Mouse (Mus musculus) lung, embryonic 14.5 days (tissue): Measurements from ENCODE around the gene Psma2. TPM values are rescaled to one million over a fixed set of nuclear protein-coding genes. Genes with fewer than 3 reads are reported as not detected.

Source experiments
- ATAC-seq: fragments of 200-750 bp; cut with Nextera tagmentation; 2 replicates; pipeline ENCODE4 v1.8.0; 2017; ENCODE audit warnings: mild to moderate bottlenecking, moderate TSS enrichment, moderate library complexity; ENCODE audit not compliant: insufficient read depth
- DNase-seq: peaks from one replicate; pipeline ENCODE4 v3.0.0-alpha.2; 2015
- H3K27ac ChIP-seq: fragments of 300-500 bp; sonication (generic); 2 replicates; pipeline ENCODE4 v1.5.1; 2014; ENCODE audit warnings: low read depth, mild to moderate bottlenecking, moderate library complexity
- H3K27me3 ChIP-seq: fragments of 300-500 bp; sonication (generic); 2 replicates; pipeline ENCODE4 v1.6.1; 2014; ENCODE audit warnings: low read length, control low read depth; ENCODE audit not compliant: insufficient read depth
- H3K36me3 ChIP-seq: fragments of 300-500 bp; sonication (generic); 2 replicates; pipeline ENCODE4 v1.6.1; 2014; ENCODE audit warnings: control low read depth; ENCODE audit not compliant: insufficient read depth
- H3K4me1 ChIP-seq: fragments of 300-500 bp; sonication (generic); 2 replicates; pipeline ENCODE4 v1.6.1; 2014; ENCODE audit warnings: antibody characterized with exemption, control low read depth; ENCODE audit not compliant: insufficient read depth
- H3K4me2 ChIP-seq: fragments of 300-500 bp; sonication (generic); 2 replicates; pipeline ENCODE4 v1.6.1; 2014; ENCODE audit warnings: mild to moderate bottlenecking
- H3K4me3 ChIP-seq: fragments of 300-500 bp; sonication (generic); 2 replicates; pipeline ENCODE4 v1.5.1; 2014; ENCODE audit warnings: low read depth, low read length
- H3K9ac ChIP-seq: fragments of 300-500 bp; sonication (generic); 2 replicates; pipeline ENCODE4 v1.6.1; 2014
- H3K9me3 ChIP-seq: fragments of 300-500 bp; sonication (generic); 2 replicates; pipeline ENCODE4 v1.6.1; 2016; ENCODE audit warnings: low read depth, low read length, control low read depth
- CTCF ChIP-seq: IDR thresholded peaks from 2 replicates; pipeline ENCODE4 v1.5.1; 2016; ENCODE audit warnings: antibody characterized with exemption, low read depth
- WGBS: fragments of 180-500 bp; shearing (Covaris S2); extraction: QIAGEN DNeasy Blood & Tissue Kit; methylation state at CpG from one replicate; pipeline ENCODE4 v1.1.7; 2014; 5-methylcytosine and 5-hydroxymethylcytosine counted together
- polyA plus RNA-seq: library from polyadenylated mRNA; unstranded; fragments of >200 nt; fragmentation: Nextera tagmentation; extraction: Ambion mirVana; gene quantifications from 2 replicates; pipeline ENCODE4 v1.2.1, GENCODE M21; 2014

Psma2 gene
- polyA plus RNA-seq, 1 experiment from 2014 or later = 212 TPM

DNA sequence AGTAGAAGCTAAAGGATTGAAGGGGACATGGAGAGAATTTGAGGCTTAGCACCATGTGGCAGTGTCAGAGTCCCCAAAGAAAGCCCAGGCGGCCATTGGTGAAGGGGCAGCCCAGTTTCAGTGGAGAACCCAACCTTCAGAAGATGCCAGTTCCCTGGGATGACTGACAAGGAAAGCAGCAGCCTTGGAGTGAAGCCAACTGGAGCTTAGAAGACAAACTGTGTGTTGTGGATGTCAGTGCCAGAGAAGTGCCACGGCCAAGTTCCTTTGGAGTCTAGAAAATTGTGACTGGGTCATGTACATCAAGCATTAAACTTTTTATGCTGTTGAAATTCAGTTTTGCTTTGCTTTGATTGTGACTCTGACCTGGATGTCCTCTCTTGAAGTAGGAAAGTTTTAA is 103.8 kb downstream of the Psma2 start:
- no peak overlapping the region for H3K4me3 ChIP-seq
- H3K27me3 ChIP-seq = no peaks in the 10 kb centered on the region
- H3K36me3 ChIP-seq = no peaks in the 10 kb centered on the region
- ATAC-seq (no peak), DNase-seq (no peak)
- no peak overlapping the region for H3K9ac ChIP-seq
- 61% methylated on average over 2 of the region's 2 CpGs for WGBS
- no peak overlapping the region for H3K4me2 ChIP-seq
- no peaks in the 10 kb centered on the region for H3K4me1 ChIP-seq
- no peak for TF ChIP-seq CTCF
- H3K9me3 ChIP-seq = no peaks in the 10 kb centered on the region
- H3K27ac ChIP-seq = no peak overlapping the region

DNA sequence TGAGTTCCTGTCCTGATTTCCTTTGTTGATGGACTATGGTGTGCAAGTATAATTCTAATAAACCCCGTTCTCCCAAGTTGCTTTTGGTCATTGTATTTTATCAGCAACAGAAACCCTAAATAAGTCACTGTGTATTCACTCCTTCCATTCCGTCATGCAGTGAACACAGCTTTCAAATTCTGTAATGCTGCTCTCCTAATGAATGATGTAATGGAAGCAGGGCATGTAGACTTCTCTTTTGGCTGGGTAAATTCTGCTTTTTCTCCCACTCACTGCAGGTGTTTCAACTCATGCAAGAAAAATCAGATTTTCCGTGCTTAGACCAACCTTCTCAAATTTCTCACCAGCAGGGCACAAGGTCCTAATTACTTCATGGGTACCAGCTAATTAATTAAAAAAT is 104.7 kb downstream of the Psma2 start:
- no peaks in the 10 kb centered on the region for H3K9me3 ChIP-seq
- no peaks in the 10 kb centered on the region for H3K36me3 ChIP-seq
- ATAC-seq (no peak), DNase-seq (no peak)
- H3K4me3 ChIP-seq = no peak overlapping the region
- no peak overlapping the region for H3K27ac ChIP-seq
- 67% methylated on average over 3 of the region's 3 CpGs for WGBS
- TF ChIP-seq CTCF = no peak
- no peak overlapping the region for H3K9ac ChIP-seq
- H3K4me2 ChIP-seq = no peak overlapping the region
- H3K27me3 ChIP-seq = no peaks in the 10 kb centered on the region
- H3K4me1 ChIP-seq = no peaks in the 10 kb centered on the region

Other genes starting within 250 kb of the Psma2 start
- 0.12 and 0.20 TPM in 2 replicates for gene Hecw1, start 90.0 kb upstream of the Psma2 start, polyA plus RNA-seq
- gene Mrpl32, start 75 bp upstream of the Psma2 start, polyA plus RNA-seq = 101 and 109 TPM in 2 replicates
- gene AW209491, start 16.9 kb downstream of the Psma2 start, polyA plus RNA-seq = 24.8 and 26.8 TPM in 2 replicates